Mouse (Mus musculus): ENCODE data around the gene Tunar. TPM values are rescaled to one million over a fixed set of nuclear protein-coding genes. Genes with fewer than 3 reads are reported as not detected.

The Tunar gene
- polyA plus RNA-seq (2012; ENCODE audit: low replicate concordance): not detected in 2 replicates

GRCm38 (mm10) chr12:105333570-105333969, at the start of gene Tunar:
TSS of gene Tunar (plus strand) at chr12:105333870.

Other genes starting within 250 kb of the Tunar start
- gene Tcl1b2, start 187.9 kb upstream of the Tunar start, polyA plus RNA-seq (2012; ENCODE audit: low replicate concordance): not detected in 2 replicates
- not detected in 2 replicates for gene Tcl1b1, start 174.2 kb upstream of the Tunar start, polyA plus RNA-seq (2012; ENCODE audit: low replicate concordance)
- gene Tcl1b5, start 157.5 kb upstream of the Tunar start, polyA plus RNA-seq (2012; ENCODE audit: low replicate concordance): not detected in 2 replicates
- gene Tcl1b3, start 142.8 kb upstream of the Tunar start, polyA plus RNA-seq (2012; ENCODE audit: low replicate concordance): not detected in 2 replicates
- gene Tcl1b4, start 131.9 kb upstream of the Tunar start, polyA plus RNA-seq (2012; ENCODE audit: low replicate concordance): not detected in 2 replicates
- not detected in 2 replicates for gene Tcl1, start 111.1 kb upstream of the Tunar start, polyA plus RNA-seq (2012; ENCODE audit: low replicate concordance)
- 0.13 and 0.23 TPM in 2 replicates for gene D430019H16Rik, start 120.0 kb downstream of the Tunar start, polyA plus RNA-seq (2012; ENCODE audit: low replicate concordance)
- gene Bdkrb2, start 229.4 kb downstream of the Tunar start, polyA plus RNA-seq (2012; ENCODE audit: low replicate concordance): 0.08 TPM in 1 of 2 replicates, not detected in the other

Measured in hematopoietic multipotent progenitor cell, adult 10-12 weeks (in vitro differentiated cells).